Mouse (Mus musculus) limb, embryonic 15.5 days (tissue): ENCODE measurements at regions not wholly inside any gene's neighbourhood (a gene's known extent, or its start where the extent isn't known, plus 50 kb on each side); places are given as distances from the start of the nearest gene placed in this dataset.

Experiments used
- ATAC-seq: fragments of 200-750 bp; cut with Nextera tagmentation; 2 replicates; pipeline ENCODE4 v1.8.0; 2017; ENCODE audit warnings: low read depth, moderate TSS enrichment; ENCODE audit not compliant: insufficient number of reproducible peaks, low FRiP score, low TSS enrichment
- H3K27ac ChIP-seq: fragments of 300-500 bp; sonication (generic); 2 replicates; pipeline ENCODE4 v1.5.1; 2015; ENCODE audit warnings: moderate library complexity, mild to moderate bottlenecking, inconsistent platforms
- H3K27me3 ChIP-seq: fragments of 300-500 bp; sonication (generic); 2 replicates; pipeline ENCODE4 v1.6.1; 2015; ENCODE audit warnings: inconsistent platforms
- H3K36me3 ChIP-seq: fragments of 300-500 bp; sonication (generic); 2 replicates; pipeline ENCODE4 v1.6.1; 2015; ENCODE audit warnings: inconsistent platforms
- H3K4me1 ChIP-seq: fragments of 300-500 bp; sonication (generic); 2 replicates; pipeline ENCODE4 v1.6.1; 2015; ENCODE audit warnings: inconsistent platforms
- H3K4me2 ChIP-seq: fragments of 300-500 bp; sonication (generic); 2 replicates; pipeline ENCODE4 v1.6.1; 2015; ENCODE audit warnings: mild to moderate bottlenecking, inconsistent platforms
- H3K4me3 ChIP-seq: fragments of 300-500 bp; sonication (generic); 2 replicates; pipeline ENCODE4 v1.5.1; 2015; ENCODE audit warnings: mild to moderate bottlenecking, inconsistent platforms
- H3K9ac ChIP-seq: fragments of 300-500 bp; sonication (generic); 2 replicates; pipeline ENCODE4 v1.6.1; 2015; ENCODE audit warnings: inconsistent platforms
- H3K9me3 ChIP-seq: fragments of 300-500 bp; sonication (generic); 2 replicates; pipeline ENCODE4 v1.6.1; 2016; ENCODE audit warnings: inconsistent platforms
- WGBS: fragments of 180-500 bp; shearing (Covaris S2); methylation state at CpG from one replicate; pipeline ENCODE4 v1.1.7; 2015; 5-methylcytosine and 5-hydroxymethylcytosine counted together

DNA sequence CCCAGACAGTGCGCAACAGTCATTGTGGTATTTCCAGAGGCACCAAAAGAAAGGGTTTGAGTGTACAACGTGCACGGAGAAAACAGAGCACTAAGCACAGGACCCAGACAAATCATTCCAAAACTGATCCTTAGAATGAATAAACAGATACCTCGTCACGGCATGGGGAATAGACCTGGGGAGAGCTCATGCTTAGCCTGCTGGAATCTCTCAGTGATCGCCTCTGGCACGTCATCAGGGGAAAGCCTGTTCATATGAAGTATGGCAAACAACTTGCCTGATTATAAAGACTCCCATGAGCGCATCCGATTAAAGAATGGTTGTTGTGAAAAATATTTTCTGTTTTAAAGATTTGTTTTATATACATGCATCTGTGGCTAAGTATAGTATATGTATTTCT lies 86.9 kb upstream of the Dapk1 start:
- Histone ChIP-seq H3K4me3 (no peak overlapping the region), H3K9me3 (no peaks in the 10 kb centered on the region), H3K27me3 (no peaks in the 10 kb centered on the region), H3K36me3 (no peaks in the 10 kb centered on the region), H3K9ac (no peak overlapping the region), H3K4me1 (peaks cover 2% of the 10 kb centered on the region; the same call in 1 of the 2 replicates), H3K27ac (no peak overlapping the region), H3K4me2 (no peak overlapping the region)
- 83% methylated on average over 9 of the region's 9 CpGs for WGBS
- ATAC-seq, result no peak

DNA sequence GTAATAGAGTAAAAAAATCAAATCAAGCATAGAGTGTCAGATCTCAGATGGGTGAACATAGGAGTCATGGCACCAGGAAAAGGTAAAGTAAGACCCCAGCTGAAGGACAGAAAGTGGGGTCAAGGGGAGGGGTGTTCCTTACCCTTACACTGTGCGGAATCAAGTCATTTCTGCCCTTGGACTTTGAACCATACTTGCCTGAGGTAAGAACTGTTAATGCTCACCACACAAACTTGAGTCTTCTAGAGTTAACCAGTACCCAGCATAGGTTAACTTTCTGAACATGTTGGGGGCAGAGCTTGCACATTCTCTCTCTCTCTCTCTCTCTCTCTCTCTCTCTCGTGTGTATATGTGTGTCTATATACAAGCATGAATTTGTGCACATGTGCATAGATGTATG lies 83.7 kb upstream of the Dapk1 start:
- Histone ChIP-seq H3K27me3 (no peaks in the 10 kb centered on the region), H3K27ac (no peak overlapping the region), H3K36me3 (no peaks in the 10 kb centered on the region), H3K4me1 (peaks cover 4% of the 10 kb centered on the region; the same call in 1 of the 2 replicates), H3K4me3 (no peak overlapping the region), H3K4me2 (no peak overlapping the region), H3K9me3 (no peaks in the 10 kb centered on the region), H3K9ac (no peak overlapping the region)
- ATAC-seq, result no peak
- 74% methylated on average over 2 of the region's 2 CpGs for WGBS

GRCm38 (mm10) chr13:60519708-60520107 lies 82.0 kb upstream of the Dapk1 start:
- WGBS, result 43% methylated on average over 4 of the region's 4 CpGs
- ATAC-seq, result no peak
- Histone ChIP-seq H3K4me3 (no peak overlapping the region), H3K36me3 (no peaks in the 10 kb centered on the region), H3K27me3 (no peaks in the 10 kb centered on the region), H3K9me3 (no peaks in the 10 kb centered on the region), H3K27ac (no peak overlapping the region), H3K4me2 (no peak overlapping the region), H3K4me1 (peaks cover 4% of the 10 kb centered on the region; the same call in 1 of the 2 replicates), H3K9ac (no peak overlapping the region)

- H3K27ac ChIP-seq, result no peak overlapping the region
- H3K9ac ChIP-seq, result no peak overlapping the region
- 56% methylated on average over 8 of the region's 8 CpGs for WGBS
- ATAC-seq, result no peak
- no peaks in the 10 kb centered on the region for H3K36me3 ChIP-seq
- no peak overlapping the region for H3K4me3 ChIP-seq
- H3K9me3 ChIP-seq, result no peaks in the 10 kb centered on the region
- peaks cover 4% of the 10 kb centered on the region; the same call in 1 of the 2 replicates for H3K4me1 ChIP-seq
- no peaks in the 10 kb centered on the region for H3K27me3 ChIP-seq
- H3K4me2 ChIP-seq, result no peak overlapping the region
Measured at GRCm38 (mm10) chr13:60522719-60523450, 78.9 kb upstream of the Dapk1 start.

DNA sequence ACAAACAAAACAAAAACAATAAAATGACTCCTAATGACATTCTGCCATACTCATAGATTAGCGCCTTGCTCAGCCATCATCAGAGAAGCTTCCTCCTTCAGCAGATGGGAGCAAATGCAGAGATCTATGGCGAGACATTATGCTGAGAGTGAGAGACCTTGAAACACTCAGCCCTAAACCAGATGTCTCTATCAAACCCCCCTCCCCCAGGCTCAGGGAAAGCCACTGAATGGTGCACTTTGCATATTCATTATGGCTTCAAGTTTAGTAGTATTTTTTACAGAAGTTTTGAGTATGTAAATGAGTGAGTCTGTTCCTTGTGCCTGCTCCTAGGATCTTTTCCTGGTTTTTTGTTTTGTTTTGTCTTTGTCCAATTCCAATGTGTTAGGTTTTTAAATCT lies 73.9 kb upstream of the Dapk1 start:
- no peak for ATAC-seq
- H3K27ac ChIP-seq, result no peak overlapping the region
- H3K36me3 ChIP-seq, result no peaks in the 10 kb centered on the region
- H3K4me2 ChIP-seq, result no peak overlapping the region
- H3K27me3 ChIP-seq, result no peaks in the 10 kb centered on the region
- no peaks in the 10 kb centered on the region for H3K4me1 ChIP-seq
- H3K9me3 ChIP-seq, result no peaks in the 10 kb centered on the region
- H3K4me3 ChIP-seq, result no peak overlapping the region
- 72% methylated on average over 2 of the region's 2 CpGs for WGBS
- H3K9ac ChIP-seq, result no peak overlapping the region

DNA sequence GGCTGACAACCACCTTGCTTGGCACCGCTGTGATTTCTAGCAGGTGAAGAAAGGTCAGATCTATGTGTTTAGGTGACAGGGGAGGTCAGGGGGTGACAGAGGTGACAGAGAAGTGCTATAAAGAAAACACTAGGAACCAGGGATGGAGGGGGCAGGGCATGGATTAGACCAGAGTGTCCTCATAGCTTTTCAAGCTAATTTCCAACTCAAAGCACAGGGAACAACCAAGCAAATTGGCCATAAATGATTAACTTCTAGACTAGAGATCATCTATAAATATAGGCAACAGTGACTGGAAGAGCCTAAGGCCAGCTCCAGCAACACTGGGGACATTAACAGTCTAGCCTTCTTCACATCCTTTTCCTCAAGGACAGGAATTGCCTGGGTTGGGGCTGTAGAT lies 72.9 kb upstream of the Dapk1 start:
- no peaks in the 10 kb centered on the region for H3K27me3 ChIP-seq
- WGBS, result 32% methylated on average over 1 of the region's 1 CpGs
- no peak overlapping the region for H3K27ac ChIP-seq
- ATAC-seq, result no peak
- no peaks in the 10 kb centered on the region for H3K36me3 ChIP-seq
- H3K9me3 ChIP-seq, result no peaks in the 10 kb centered on the region
- no peak overlapping the region for H3K9ac ChIP-seq
- no peaks in the 10 kb centered on the region for H3K4me1 ChIP-seq
- H3K4me3 ChIP-seq, result no peak overlapping the region
- no peak overlapping the region for H3K4me2 ChIP-seq

DNA sequence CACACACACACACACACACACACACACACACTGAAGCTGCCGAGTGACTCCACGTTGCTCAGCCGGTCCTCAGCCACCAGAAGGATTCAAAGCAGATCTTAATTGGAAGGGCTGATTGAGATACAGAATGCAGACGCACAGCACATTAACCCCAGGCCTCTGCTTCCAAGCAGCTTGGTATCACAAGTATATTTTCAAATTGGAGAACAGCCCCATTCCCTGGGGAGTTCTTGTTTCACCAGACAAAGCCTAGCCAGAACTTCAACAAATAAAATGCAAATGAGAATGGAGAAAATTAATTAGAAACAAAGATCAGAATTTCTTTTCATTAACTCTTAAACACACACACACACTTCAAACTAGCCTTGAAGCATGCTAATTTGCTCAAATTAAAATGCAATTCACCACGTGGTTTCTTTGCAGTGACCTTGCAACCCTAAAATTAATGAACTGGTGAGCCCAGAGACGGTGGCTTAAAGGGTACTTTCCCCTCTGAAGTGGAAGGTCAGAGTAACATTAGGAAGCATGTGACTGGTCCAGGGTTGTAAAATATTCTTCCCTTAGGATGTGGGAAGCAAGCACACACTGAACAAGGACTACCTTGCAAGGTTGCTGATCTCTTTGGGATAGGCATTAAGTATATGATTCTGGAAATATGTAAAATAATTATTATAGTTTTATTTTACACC lies 72.2 kb upstream of the Dapk1 start:
- Histone ChIP-seq H3K27ac (no peak overlapping the region), H3K36me3 (no peaks in the 10 kb centered on the region), H3K4me2 (no peak overlapping the region), H3K4me1 (no peaks in the 10 kb centered on the region), H3K27me3 (no peaks in the 10 kb centered on the region), H3K9ac (no peak overlapping the region), H3K4me3 (no peak overlapping the region), H3K9me3 (no peaks in the 10 kb centered on the region)
- no peak for ATAC-seq
- 14% methylated on average over 6 of the region's 6 CpGs for WGBS

DNA sequence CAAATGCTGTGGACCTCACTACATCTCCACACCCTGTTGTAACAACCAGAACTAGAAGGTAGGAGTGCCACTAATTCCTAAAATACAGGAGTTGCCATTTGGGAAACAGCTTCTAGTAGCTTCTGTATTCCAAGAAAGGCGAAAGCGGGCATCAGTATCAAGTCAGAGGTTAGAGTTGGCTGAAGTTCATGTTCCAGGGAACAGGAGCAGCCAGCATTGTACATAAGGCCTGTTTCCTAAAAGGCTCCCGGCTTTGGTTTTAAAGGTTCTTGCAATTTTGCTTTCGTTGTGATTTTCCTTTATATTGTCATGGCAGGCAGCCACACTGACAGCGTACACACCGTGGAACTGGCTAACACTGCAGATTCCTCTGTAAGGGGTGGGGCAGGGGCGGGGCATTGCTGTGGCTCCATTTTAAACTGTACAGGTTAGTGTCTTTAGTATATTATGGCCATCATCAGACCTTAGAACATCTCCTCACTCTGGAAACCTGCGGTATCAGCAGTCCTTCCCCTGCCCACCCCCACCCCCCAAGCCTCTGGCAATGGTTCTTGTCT lies 67.8 kb upstream of the Dapk1 start:
- H3K4me1 ChIP-seq, result no peaks in the 10 kb centered on the region
- H3K27me3 ChIP-seq, result no peaks in the 10 kb centered on the region
- 60% methylated on average over 8 of the region's 8 CpGs for WGBS
- H3K27ac ChIP-seq, result no peak overlapping the region
- H3K4me2 ChIP-seq, result no peak overlapping the region
- H3K9ac ChIP-seq, result no peak overlapping the region
- H3K36me3 ChIP-seq, result no peaks in the 10 kb centered on the region
- no peak for ATAC-seq
- no peaks in the 10 kb centered on the region for H3K9me3 ChIP-seq
- H3K4me3 ChIP-seq, result no peak overlapping the region

DNA sequence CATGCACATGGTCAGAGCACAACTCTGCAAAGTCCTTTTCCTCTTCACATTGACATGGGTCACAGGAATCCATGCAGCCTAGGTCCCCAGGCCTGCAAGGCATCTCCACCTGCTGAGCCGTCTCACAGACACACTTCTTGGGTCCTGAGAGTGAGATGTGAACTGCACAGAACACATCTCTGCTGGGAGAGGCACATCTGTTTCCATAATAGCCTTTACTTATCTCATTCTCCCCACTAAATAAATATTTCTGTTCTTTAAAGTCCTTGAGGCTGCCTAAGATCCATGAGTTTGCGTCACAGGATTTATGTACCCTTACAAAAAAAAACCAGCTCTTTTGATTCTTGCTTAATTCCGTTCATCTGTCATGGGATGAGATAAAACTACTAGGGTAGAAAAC lies 67.2 kb upstream of the Dapk1 start:
- H3K9me3 ChIP-seq, result no peaks in the 10 kb centered on the region
- H3K9ac ChIP-seq, result no peak overlapping the region
- no peak overlapping the region for H3K27ac ChIP-seq
- H3K4me3 ChIP-seq, result no peak overlapping the region
- H3K36me3 ChIP-seq, result no peaks in the 10 kb centered on the region
- H3K4me2 ChIP-seq, result no peak overlapping the region
- no peak for ATAC-seq
- 48% methylated on average over 3 of the region's 3 CpGs for WGBS
- H3K27me3 ChIP-seq, result no peaks in the 10 kb centered on the region
- no peaks in the 10 kb centered on the region for H3K4me1 ChIP-seq

- WGBS, result 61% methylated on average over 7 of the region's 7 CpGs
- no peaks in the 10 kb centered on the region for H3K4me1 ChIP-seq
- ATAC-seq, result no peak
Measured at GRCm38 (mm10) chr13:60535045-60535444, 66.7 kb upstream of the Dapk1 start.

DNA sequence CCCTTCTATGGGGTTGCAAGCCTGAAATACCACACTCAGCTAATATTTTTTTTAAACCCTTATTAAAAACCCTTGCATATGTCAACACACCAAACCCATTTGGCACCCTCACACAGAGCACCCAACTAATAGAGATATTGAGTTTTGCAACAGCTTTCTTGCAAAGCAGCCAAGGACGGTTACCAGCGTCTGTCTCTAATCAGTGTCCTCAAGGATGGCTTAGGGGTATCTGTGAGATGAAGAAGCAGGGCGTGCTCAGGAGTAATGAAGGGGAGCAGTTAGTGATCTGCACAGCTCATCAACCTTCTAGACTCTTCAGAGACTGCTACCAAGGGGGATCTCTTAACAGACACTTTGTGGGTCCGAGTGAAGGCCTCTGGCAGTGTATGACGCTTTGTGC lies 65.0 kb upstream of the Dapk1 start:
- 69% methylated on average over 5 of the region's 5 CpGs for WGBS
- Histone ChIP-seq H3K4me1 (no peaks in the 10 kb centered on the region), H3K9me3 (no peaks in the 10 kb centered on the region), H3K4me2 (no peak overlapping the region), H3K9ac (no peak overlapping the region), H3K27me3 (no peaks in the 10 kb centered on the region), H3K36me3 (no peaks in the 10 kb centered on the region), H3K4me3 (no peak overlapping the region), H3K27ac (no peak overlapping the region)
- no peak for ATAC-seq

More at GRCm38 (mm10) chr13:60535045-60535444, 66.7 kb upstream of the Dapk1 start:
- no peaks in the 10 kb centered on the region for H3K36me3 ChIP-seq
- no peaks in the 10 kb centered on the region for H3K9me3 ChIP-seq
- no peak overlapping the region for H3K4me2 ChIP-seq
- no peaks in the 10 kb centered on the region for H3K27me3 ChIP-seq
- H3K4me3 ChIP-seq, result no peak overlapping the region
- H3K9ac ChIP-seq, result no peak overlapping the region
- no peak overlapping the region for H3K27ac ChIP-seq

- H3K4me2 ChIP-seq, result no peak overlapping the region
- no peaks in the 10 kb centered on the region for H3K9me3 ChIP-seq
- no peak overlapping the region for H3K27ac ChIP-seq
- 61% methylated on average over 8 of the region's 8 CpGs for WGBS
- no peaks in the 10 kb centered on the region for H3K36me3 ChIP-seq
- H3K4me3 ChIP-seq, result no peak overlapping the region
- no peak overlapping the region for H3K9ac ChIP-seq
- ATAC-seq, result no peak
- no peaks in the 10 kb centered on the region for H3K27me3 ChIP-seq
- no peaks in the 10 kb centered on the region for H3K4me1 ChIP-seq
Measured at GRCm38 (mm10) chr13:60538110-60538509, 63.6 kb upstream of the Dapk1 start.
